Mouse (Mus musculus): ENCODE results near the gene Tubb4b.

DNA sequence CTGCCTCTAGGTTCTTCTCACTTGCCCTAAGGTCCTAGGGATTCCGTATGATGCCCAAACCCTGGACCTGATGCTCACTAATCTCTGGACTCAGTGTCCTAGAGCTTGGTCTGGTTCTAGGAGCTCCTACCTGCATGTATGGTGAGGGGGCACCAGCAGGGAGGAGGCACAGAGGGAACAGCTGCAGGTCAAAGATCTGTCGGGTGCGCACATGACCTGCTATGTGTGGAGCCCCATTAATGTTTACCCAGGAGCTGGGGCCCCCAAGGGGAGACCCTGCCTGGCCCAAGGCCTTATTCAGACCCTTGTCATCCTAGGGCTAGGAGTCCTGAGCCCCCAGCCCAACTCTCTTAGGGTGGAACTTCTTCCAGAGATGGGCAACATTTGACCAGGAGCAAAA is 9.5 kb upstream of the Tubb4b start, which contains the start of gene Slc34a3:
- TF ChIP-seq MAFK (IDR thresholded peaks at IDR 0.05; ENCODE audit: insufficient read depth, low read depth, low read length) (no peak), ZNF384 (IDR thresholded peaks at IDR 0.05; ENCODE audit: low read depth, low read length) (no peak), CHD2 (IDR thresholded peaks at IDR 0.05; ENCODE audit: low read depth, low read length) (no peak), ZC3H11A (IDR thresholded peaks at IDR 0.05; ENCODE audit: borderline replicate concordance, low read depth, low read length) (no peak)
